16 mouse cellular contexts compared by ENCODE assay signal in genomic region chr12:43225950-43226349, GRCm38 (mm10).
"Had no signal": no experiment of that assay in that cellular context is flagged by ENCODE, and none has a peak within 500 bp of the region (broad histone marks: within the 10 kb centered on the region; RNA-seq: fewer than 3 reads in every experiment).

No protein-coding gene starts in this region.

- DNase-seq: retina, postnatal 1 day; right cerebral cortex, adult 18-20 months; right cerebral cortex, postnatal 14 days; right cerebral cortex, postnatal 25 days; right cerebral cortex, postnatal 4 days; spleen, adult 18-20 months; thymus, adult 18-20 months; thymus, adult 2 months; thymus, postnatal 14 days; thymus, postnatal 25 days; thymus, postnatal 36 days; thymus, postnatal 4 days had no signal

- H3K4me2 ChIP-seq: neural tube, embryonic 13.5 days; neural tube, embryonic 15.5 days; stomach, embryonic 15.5 days had no signal

- H3K27ac ChIP-seq: neural tube, embryonic 13.5 days; neural tube, embryonic 15.5 days; stomach, embryonic 15.5 days; stomach, postnatal 0 days had no signal

- H3K4me1 ChIP-seq: stomach, embryonic 15.5 days had no signal

- H3K36me3 ChIP-seq: neural tube, embryonic 13.5 days; neural tube, embryonic 15.5 days; stomach, embryonic 15.5 days had no signal

- H3K9ac ChIP-seq: neural tube, embryonic 13.5 days; neural tube, embryonic 15.5 days; stomach, embryonic 15.5 days had no signal

- H3K4me3 ChIP-seq: neural tube, embryonic 13.5 days; neural tube, embryonic 15.5 days; stomach, embryonic 15.5 days had no signal

- H3K9me3 ChIP-seq: neural tube, embryonic 13.5 days; neural tube, embryonic 15.5 days; stomach, embryonic 15.5 days had no signal

- H3K27me3 ChIP-seq: neural tube, embryonic 13.5 days; neural tube, embryonic 15.5 days; stomach, embryonic 15.5 days had no signal
